Mouse (Mus musculus) stomach, embryonic 14.5 days (tissue): ENCODE measurements around the gene Gm20388. TPM values are rescaled to one million over a fixed set of nuclear protein-coding genes. Genes with fewer than 3 reads are reported as not detected.
"Not testable (repeated sequence)": the region's sequence is repeated elsewhere in the genome, so short reads cannot be mapped to it uniquely, and the experiment has no call there.

ENCODE experiments used
- ATAC-seq: fragments of 200-750 bp; cut with Nextera tagmentation; 2 replicates; pipeline ENCODE4 v1.8.0; 2017; ENCODE audit warnings: low read depth, moderate TSS enrichment; ENCODE audit not compliant: insufficient number of reproducible peaks, insufficient read depth, low FRiP score
- H3K27ac ChIP-seq: fragments of 300-500 bp; sonication (generic); 2 replicates; pipeline ENCODE4 v1.5.1; 2014; ENCODE audit warnings: mild to moderate bottlenecking, low read length, moderate library complexity, mixed read lengths
- H3K27me3 ChIP-seq: fragments of 300-500 bp; sonication (generic); 2 replicates; pipeline ENCODE4 v1.6.1; 2014; ENCODE audit warnings: low read length, control low read depth, mixed read lengths; ENCODE audit not compliant: control insufficient read depth, insufficient read depth
- H3K36me3 ChIP-seq: fragments of 300-500 bp; sonication (generic); 2 replicates; pipeline ENCODE4 v1.6.1; 2014; ENCODE audit warnings: mild to moderate bottlenecking, control low read depth, low read length, moderate library complexity, mixed read lengths; ENCODE audit not compliant: control insufficient read depth, insufficient read depth
- H3K4me1 ChIP-seq: fragments of 300-500 bp; sonication (generic); 2 replicates; pipeline ENCODE4 v1.6.1; 2014; ENCODE audit warnings: low read length, control low read depth, mixed read lengths; ENCODE audit not compliant: control insufficient read depth, insufficient read depth
- H3K4me2 ChIP-seq: fragments of 300-500 bp; sonication (generic); replicated peaks from 2 replicates; pipeline ENCODE4 v1.6.1; 2014; ENCODE audit warnings: low read depth, low read length, control low read depth
- H3K4me3 ChIP-seq: fragments of 300-500 bp; sonication (generic); 2 replicates; pipeline ENCODE4 v1.5.1; 2014; ENCODE audit warnings: low read depth, low read length, control low read depth
- H3K9ac ChIP-seq: fragments of 300-500 bp; sonication (generic); replicated peaks from 2 replicates; pipeline ENCODE4 v1.6.1; 2014; ENCODE audit warnings: low read depth, mild to moderate bottlenecking, control low read depth, low read length, moderate library complexity, mixed read lengths
- H3K9me3 ChIP-seq: fragments of 300-500 bp; sonication (generic); 2 replicates; pipeline ENCODE4 v1.6.1; 2016; ENCODE audit warnings: low read depth, low read length, control low read depth; ENCODE audit not compliant: control insufficient read depth
- WGBS: fragments of 180-500 bp; shearing (Covaris S2); extraction: QIAGEN DNeasy Blood & Tissue Kit; methylation state at CpG from one replicate; pipeline ENCODE4 v1.1.7; 2014; 5-methylcytosine and 5-hydroxymethylcytosine counted together
- polyA plus RNA-seq: library from polyadenylated mRNA; unstranded; fragments of >200 nt; fragmentation: Nextera tagmentation; extraction: Ambion mirVana; gene quantifications from 2 replicates; pipeline ENCODE4 v1.2.1, GENCODE M21; 2014

The Gm20388 gene
- polyA plus RNA-seq, 1 experiment from 2014 or later, result 11.4 TPM

- Histone ChIP-seq H3K4me2 (peak overlapping the region; percentile 56), H3K4me3 (peak overlapping the region; percentile 40), H3K27me3 (peaks cover 16% of the 10 kb centered on the region; the same call in 1 of the 2 replicates), H3K4me1 (peaks cover 14% of the 10 kb centered on the region; the same call in 1 of the 2 replicates), H3K9ac (no peak overlapping the region), H3K27ac (no peak overlapping the region), H3K36me3 (no peaks in the 10 kb centered on the region), H3K9me3 (no peaks in the 10 kb centered on the region)
- WGBS, result 28% methylated on average over 16 of the region's 16 CpGs
- no peak for ATAC-seq
Observed at GRCm38 (mm10) chr8:121129265-121129940, 1218.8 kb downstream of the Gm20388 start.

DNA sequence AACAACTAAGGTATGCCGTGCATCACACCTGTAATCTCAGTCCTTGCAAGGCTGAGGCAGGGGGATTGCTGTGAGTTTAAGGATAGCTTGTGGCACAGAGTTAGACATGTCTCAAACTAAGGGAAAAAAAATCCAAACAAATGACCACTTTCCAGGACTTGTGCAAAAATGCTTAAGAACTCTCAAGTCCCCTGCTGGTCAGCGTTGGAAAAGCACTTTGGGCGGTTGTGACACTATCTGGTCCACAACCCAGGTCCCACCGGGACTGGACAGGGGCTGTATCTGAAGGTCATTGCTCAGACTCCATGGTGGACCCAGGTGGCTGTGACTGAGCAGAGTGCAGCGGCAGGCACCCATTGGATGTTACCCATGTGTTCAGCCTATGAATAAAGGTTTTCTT, 1219.9 kb downstream of the Gm20388 start:
- WGBS, result 34% methylated on average over 5 of the region's 5 CpGs
- no peak for ATAC-seq
- Histone ChIP-seq H3K27me3 (0 out of 2 replicates have a peak, but pooled peaks cover 14% of the 10 kb centered on the region), H3K9ac (no peak overlapping the region), H3K4me3 (peak overlapping the region; percentile 25), H3K4me2 (peak overlapping the region; percentile 56), H3K4me1 (peaks cover 8% of the 10 kb centered on the region; the same call in 1 of the 2 replicates), H3K27ac (no peak overlapping the region), H3K9me3 (no peaks in the 10 kb centered on the region), H3K36me3 (no peaks in the 10 kb centered on the region)

DNA sequence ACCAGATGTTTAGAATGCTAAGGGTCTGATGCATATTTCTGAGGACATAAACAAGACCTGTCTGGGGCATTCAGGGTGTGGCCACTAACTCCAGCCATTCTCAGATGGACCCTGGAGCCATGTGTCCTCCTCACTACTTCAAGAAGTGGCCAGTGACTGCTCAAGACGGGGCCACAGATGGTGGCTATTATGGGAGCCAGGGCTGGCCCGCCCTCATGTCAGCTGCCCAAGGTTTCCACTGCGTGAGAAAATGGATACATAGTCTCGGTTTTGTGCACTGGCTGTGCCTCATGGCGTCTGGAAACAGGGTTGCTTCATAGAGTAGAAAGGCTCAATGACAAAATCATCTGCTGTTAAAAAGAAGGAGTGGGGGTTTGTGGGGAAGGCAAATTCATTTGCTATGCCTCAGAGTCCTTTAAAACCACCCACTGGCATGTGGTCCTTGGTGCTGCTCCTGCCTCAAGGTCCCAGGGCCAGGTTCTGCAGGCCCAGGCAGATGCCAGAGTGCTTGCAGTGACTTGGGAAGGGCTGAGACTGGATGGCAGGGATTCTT, 1222.4 kb downstream of the Gm20388 start:
- Histone ChIP-seq H3K36me3 (no peaks in the 10 kb centered on the region), H3K4me3 (no peak overlapping the region), H3K9ac (no peak overlapping the region), H3K9me3 (peaks cover 5% of the 10 kb centered on the region; the same call in 1 of the 2 replicates), H3K4me2 (no peak overlapping the region), H3K27me3 (0 out of 2 replicates have a peak, but pooled peaks cover 11% of the 10 kb centered on the region), H3K4me1 (no peaks in the 10 kb centered on the region; the same call in 1 of the 2 replicates), H3K27ac (no peak overlapping the region)
- 73% methylated on average over 5 of the region's 5 CpGs for WGBS
- no peak for ATAC-seq

DNA sequence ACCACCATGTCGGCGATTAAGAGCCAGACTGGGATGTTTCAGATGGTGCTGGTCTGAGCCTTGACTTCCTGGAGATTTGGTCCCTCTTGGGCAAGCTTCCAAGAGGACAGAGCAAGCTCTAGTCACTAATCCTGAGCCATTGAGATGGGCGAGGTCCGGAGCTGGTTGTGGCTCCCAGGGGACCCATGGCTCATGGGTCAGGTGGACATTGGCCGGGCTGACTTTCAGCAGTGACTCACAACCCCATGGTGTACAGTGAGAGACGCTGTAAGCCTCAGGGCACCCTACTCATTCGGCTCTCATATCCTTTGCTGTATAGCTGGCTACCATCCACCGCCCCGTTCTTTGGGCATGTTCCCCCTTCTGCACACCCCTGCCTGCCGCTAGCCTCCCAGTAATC, 1223.5 kb downstream of the Gm20388 start:
- 91% methylated on average over 10 of the region's 10 CpGs for WGBS
- H3K9me3 ChIP-seq, result peaks cover 10% of the 10 kb centered on the region; the same call in 1 of the 2 replicates

DNA sequence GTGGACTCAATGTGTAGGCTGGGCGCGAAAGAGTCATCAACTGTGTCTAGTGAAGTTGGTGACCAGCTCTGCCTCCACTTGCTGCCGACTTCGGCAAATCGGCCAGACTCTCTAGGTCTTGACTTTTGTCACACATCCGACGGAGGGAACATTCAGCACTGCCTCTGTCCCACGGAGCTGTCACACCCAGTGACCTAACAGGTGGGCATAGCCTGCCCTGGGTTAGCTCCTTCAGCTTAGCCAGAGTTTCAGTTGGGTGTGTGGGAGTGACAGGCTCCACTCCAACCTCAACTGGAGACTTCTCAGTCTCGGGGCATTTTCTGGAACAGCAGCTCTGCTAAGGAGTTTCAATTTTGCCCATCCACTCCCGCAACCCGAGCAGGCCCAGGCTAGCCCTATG, 1223.9 kb downstream of the Gm20388 start:
- Histone ChIP-seq H3K4me3 (no peak overlapping the region), H3K36me3 (no peaks in the 10 kb centered on the region), H3K4me1 (no peaks in the 10 kb centered on the region), H3K27ac (no peak overlapping the region), H3K9me3 (peaks cover 10% of the 10 kb centered on the region; the same call in 1 of the 2 replicates), H3K4me2 (no peak overlapping the region), H3K27me3 (0 out of 2 replicates have a peak, but pooled peaks cover 7% of the 10 kb centered on the region), H3K9ac (no peak overlapping the region)
- 84% methylated on average over 11 of the region's 11 CpGs for WGBS
- ATAC-seq, result no peak

More for the DNA sequence above, 1223.5 kb downstream of the Gm20388 start:
- Histone ChIP-seq H3K27me3 (0 out of 2 replicates have a peak, but pooled peaks cover 7% of the 10 kb centered on the region), H3K4me3 (no peak overlapping the region), H3K27ac (no peak overlapping the region), H3K9ac (no peak overlapping the region), H3K36me3 (no peaks in the 10 kb centered on the region), H3K4me2 (no peak overlapping the region), H3K4me1 (no peaks in the 10 kb centered on the region)
- ATAC-seq, result 0 out of 2 replicates have a peak, but pooled peaks have one; percentile 3

GRCm38 (mm10) chr8:121136856-121137255, 1226.2 kb downstream of the Gm20388 start:
- no peak for ATAC-seq
- WGBS, result 96% methylated on average over 6 of the region's 6 CpGs
- no peak overlapping the region for H3K4me3 ChIP-seq

DNA sequence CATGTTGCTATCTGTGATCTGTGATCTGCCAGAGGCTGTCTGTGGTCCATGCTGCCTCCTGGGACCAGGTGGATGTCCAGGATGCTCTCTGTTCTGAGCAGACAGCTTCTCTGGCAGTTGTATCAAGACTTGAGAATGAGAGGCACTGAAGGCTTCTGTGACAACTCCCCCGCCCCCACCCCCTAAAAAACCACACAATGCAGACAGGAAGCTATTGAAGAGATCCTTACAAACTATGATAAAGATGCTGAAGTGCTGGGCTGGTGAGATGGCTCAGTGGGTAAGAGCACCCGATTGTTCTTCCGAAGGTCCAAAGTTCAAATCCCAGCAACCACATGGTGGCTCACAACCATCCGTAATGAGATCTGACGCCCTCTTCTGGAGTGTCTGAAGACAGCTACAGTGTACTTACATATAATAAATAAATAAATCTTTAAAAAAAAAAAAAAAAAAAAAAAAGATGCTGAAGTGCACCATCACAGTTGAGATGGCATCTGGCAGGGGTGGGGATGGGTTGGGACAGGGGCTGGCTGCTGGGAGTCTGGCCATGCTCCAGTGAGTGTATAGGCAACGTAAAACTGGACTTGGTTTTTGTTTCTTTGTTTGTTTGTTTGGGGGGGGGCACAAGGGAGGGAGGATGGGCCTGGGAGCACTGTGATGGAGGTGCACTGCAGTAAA, 1235.0 kb downstream of the Gm20388 start:
- H3K4me3 ChIP-seq, H3K4me2 ChIP-seq, H3K4me1 ChIP-seq, H3K9me3 ChIP-seq, H3K27me3 ChIP-seq, ATAC-seq, H3K36me3 ChIP-seq, H3K27ac ChIP-seq, H3K9ac ChIP-seq: not testable (repeated sequence)
- WGBS, result 74% methylated on average over 4 of the region's 6 CpGs

More at GRCm38 (mm10) chr8:121136856-121137255, 1226.2 kb downstream of the Gm20388 start:
- no peak overlapping the region for H3K9ac ChIP-seq
- no peak overlapping the region for H3K27ac ChIP-seq
- H3K36me3 ChIP-seq, result no peaks in the 10 kb centered on the region
- H3K9me3 ChIP-seq, result peaks cover 10% of the 10 kb centered on the region; the same call in 1 of the 2 replicates
- no peak overlapping the region for H3K4me2 ChIP-seq
- H3K27me3 ChIP-seq, result no peaks in the 10 kb centered on the region
- no peaks in the 10 kb centered on the region for H3K4me1 ChIP-seq

DNA sequence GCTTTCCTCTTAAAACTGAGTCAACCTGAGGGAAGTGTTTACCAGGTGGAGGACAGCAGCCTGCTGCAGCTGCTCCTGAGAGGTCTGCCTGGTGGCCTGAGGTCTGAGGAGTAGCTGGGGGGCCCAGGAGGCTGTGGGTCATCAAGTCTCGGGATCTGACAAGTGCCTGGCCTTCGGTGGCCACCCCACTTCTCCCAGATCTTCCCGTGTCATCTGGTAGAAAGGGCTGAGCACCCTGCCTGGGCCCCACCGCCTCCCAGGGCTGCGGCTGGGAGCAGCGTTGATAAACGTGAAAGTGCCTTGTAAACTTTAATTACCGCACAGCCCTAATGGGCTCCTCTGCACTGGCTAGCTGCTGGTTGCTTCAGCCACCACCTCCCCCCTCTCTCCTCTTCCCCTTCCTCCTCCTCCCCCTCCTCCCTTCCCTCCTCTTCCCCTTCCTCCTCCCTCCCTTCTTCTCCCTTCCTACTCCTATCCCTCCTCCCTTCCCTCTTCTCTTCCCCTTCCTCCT, 1238.0 kb downstream of the Gm20388 start:
- 11% methylated on average over 8 of the region's 8 CpGs for WGBS
- ATAC-seq, result no peak

More for the DNA sequence above, 1238.0 kb downstream of the Gm20388 start:
- no peak overlapping the region for H3K4me2 ChIP-seq
- H3K4me1 ChIP-seq, result 0 out of 2 replicates have a peak, but pooled peaks cover 5% of the 10 kb centered on the region
- no peaks in the 10 kb centered on the region for H3K27me3 ChIP-seq
- no peak overlapping the region for H3K27ac ChIP-seq
- H3K36me3 ChIP-seq, result no peaks in the 10 kb centered on the region
- H3K9ac ChIP-seq, result no peak overlapping the region
- H3K4me3 ChIP-seq, result no peak overlapping the region
- no peaks in the 10 kb centered on the region for H3K9me3 ChIP-seq
